Mouse (Mus musculus): Measurements from ENCODE around the gene Nmnat3. TPM values are rescaled to one million over a fixed set of nuclear protein-coding genes. Genes with fewer than 3 reads are reported as not detected.
"Not testable (repeated sequence)": the region's sequence is repeated elsewhere in the genome, so short reads cannot be mapped to it uniquely, and the experiment has no call there.

Gene Nmnat3
- polyA plus RNA-seq (2015; fragmentation: Nextera tagmentation; extraction: Ambion mirVana): 31.1 and 31.6 TPM in 2 replicates

DNA sequence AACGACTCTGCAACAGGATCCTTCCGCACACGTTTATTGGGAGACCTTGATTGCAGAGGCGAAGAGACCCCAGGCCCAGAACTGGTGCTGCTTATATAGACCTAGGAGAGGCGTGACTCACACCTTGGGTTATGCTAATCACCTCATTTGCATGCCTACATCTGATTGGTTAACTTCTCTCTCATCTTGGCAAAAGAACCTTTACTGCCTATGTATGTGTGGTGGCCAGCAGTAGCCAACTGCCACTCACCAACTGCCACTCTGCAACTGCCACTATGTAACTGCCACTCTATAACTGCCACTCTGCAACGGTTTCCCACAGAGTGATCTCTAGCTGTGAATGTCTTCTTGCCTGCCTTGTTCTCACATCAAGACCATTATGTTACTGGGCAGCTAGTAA is at the start of gene Nmnat3:
Nmnat3 (plus strand) TSS at position 301 of the 400 bp plus-strand sequence.
- H3K36me3 ChIP-seq; H3K9ac ChIP-seq; H3K9me3 ChIP-seq (replicated peaks); H3K4me3 ChIP-seq (replicated peaks); ATAC-seq (ENCODE audit: low read depth); DNase-seq; H3K4me2 ChIP-seq; H3K4me1 ChIP-seq (replicated peaks); H3K27ac ChIP-seq: not testable (repeated sequence)
- H3K27me3 ChIP-seq: peaks cover 37% of the 10 kb centered on the region
- WGBS (ENCODE audit: insufficient replicate concordance): 62% methylated on average over 6 of the region's 6 CpGs

- Histone ChIP-seq H3K4me1 (replicated peaks) (no peaks in the 10 kb centered on the region), H3K9ac (no peak overlapping the region), H3K9me3 (replicated peaks) (no peaks in the 10 kb centered on the region), H3K27me3 (no peaks in the 10 kb centered on the region), H3K4me2 (no peak overlapping the region), H3K36me3 (no peaks in the 10 kb centered on the region), H3K27ac (no peak overlapping the region), H3K4me3 (replicated peaks) (no peak overlapping the region)
- no peak for ATAC-seq (ENCODE audit: low read depth)
- WGBS (ENCODE audit: insufficient replicate concordance): 58% methylated on average over 2 of the region's 2 CpGs
- no peak for DNase-seq
These were observed 43.8 kb upstream of the Nmnat3 start for GRCm38 (mm10) chr9:98243481-98243880.

DNA sequence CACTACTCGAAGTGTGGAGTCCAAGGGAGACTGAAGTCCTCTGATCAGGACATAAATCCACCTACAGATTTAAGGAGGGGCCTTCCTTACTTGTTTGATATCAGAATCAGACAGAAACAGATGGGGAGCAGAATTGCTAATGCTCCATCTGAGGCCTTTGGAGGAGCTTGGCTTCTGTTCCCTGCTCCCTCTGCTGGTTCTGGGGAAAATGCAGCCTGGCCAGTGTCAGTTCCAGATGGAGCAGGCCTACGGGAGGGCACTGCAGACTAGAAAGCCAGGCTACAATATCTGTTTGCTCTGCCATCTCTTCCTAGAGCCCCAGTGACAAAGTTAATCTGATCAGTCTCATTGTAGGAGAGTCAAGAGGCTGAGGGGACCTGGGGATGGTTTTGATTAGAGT is 43.0 kb upstream of the Nmnat3 start:
- Histone ChIP-seq H3K27ac (no peak overlapping the region), H3K9me3 (replicated peaks) (no peaks in the 10 kb centered on the region), H3K4me3 (replicated peaks) (no peak overlapping the region), H3K36me3 (no peaks in the 10 kb centered on the region), H3K4me2 (no peak overlapping the region), H3K27me3 (no peaks in the 10 kb centered on the region), H3K4me1 (replicated peaks) (no peaks in the 10 kb centered on the region), H3K9ac (no peak overlapping the region)
- no peak for DNase-seq
- ATAC-seq (ENCODE audit: low read depth): no peak
- 49% methylated on average over 2 of the region's 2 CpGs for WGBS (ENCODE audit: insufficient replicate concordance)

DNA sequence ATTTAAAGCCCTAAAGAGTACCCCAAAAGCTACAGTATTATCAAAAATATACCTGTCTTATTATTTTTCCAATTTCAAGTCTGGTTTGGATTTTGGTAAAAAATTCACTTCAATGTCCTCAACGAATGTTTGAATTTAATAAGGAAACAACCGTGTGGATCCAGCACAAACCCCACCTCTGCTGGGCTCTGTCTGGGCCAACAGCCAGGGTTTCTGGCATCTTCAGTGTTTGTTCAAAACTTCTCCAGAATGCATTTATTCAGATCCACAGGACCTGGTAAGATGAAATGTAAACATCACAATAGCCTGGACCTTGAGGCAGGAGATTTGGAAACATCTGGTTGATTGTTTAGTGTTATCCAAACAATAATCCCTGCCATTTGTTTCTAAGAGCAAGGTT is 42.0 kb upstream of the Nmnat3 start:
- ATAC-seq (ENCODE audit: low read depth) (no peak), DNase-seq (no peak)
- Histone ChIP-seq H3K27ac (no peak overlapping the region), H3K9me3 (replicated peaks) (no peaks in the 10 kb centered on the region), H3K4me2 (no peak overlapping the region), H3K36me3 (no peaks in the 10 kb centered on the region), H3K9ac (no peak overlapping the region), H3K27me3 (no peaks in the 10 kb centered on the region), H3K4me1 (replicated peaks) (no peaks in the 10 kb centered on the region), H3K4me3 (replicated peaks) (no peak overlapping the region)
- WGBS (ENCODE audit: insufficient replicate concordance): 56% methylated on average over 2 of the region's 2 CpGs

DNA sequence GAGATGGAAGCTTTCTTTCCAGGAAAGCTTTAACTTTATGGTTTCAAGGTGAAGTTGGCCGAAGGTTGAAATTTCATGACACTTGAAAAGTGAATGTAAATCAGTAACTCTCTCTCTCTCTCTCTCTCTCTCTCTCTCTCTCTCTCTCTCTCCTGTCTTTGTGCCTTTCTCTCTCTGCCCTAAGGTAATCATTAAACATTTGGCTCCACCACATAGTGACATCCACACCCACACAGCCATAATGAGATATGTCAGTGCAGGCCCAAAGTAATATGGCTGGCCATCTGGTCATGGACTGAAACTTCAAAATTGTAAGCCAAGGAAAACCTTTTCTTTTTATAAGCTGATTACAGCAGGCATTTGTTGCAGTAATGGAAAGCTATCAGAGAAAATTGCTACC is 40.9 kb upstream of the Nmnat3 start:
- H3K36me3 ChIP-seq: no peaks in the 10 kb centered on the region
- no peaks in the 10 kb centered on the region for H3K4me1 ChIP-seq (replicated peaks)
- no peak overlapping the region for H3K4me3 ChIP-seq (replicated peaks)
- WGBS (ENCODE audit: insufficient replicate concordance): 83% methylated on average over 1 of the region's 1 CpGs
- no peak for DNase-seq
- no peak overlapping the region for H3K27ac ChIP-seq
- no peak overlapping the region for H3K9ac ChIP-seq
- no peaks in the 10 kb centered on the region for H3K27me3 ChIP-seq
- H3K9me3 ChIP-seq (replicated peaks): no peaks in the 10 kb centered on the region
- no peak for ATAC-seq (ENCODE audit: low read depth)
- no peak overlapping the region for H3K4me2 ChIP-seq

DNA sequence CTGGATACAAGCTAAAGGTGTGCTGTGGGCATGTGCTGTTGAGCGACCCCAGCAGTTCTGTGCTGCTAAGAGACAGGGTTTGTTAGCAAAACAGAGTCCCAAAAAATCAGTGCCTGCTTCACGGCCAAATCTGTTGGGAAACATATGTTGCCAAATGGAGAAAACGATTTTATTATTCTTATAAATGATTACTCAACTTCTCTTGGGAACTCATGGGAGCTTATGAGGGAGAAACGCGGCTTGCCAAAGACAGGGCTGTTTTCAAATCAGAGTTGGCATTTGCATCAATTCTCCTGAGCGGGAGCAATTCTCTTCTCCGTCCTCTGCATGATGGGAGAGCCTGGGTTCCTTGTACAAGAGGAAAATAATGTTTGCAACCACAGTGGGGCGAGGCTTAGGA is 27.0 kb upstream of the Nmnat3 start:
- H3K9me3 ChIP-seq (replicated peaks): no peaks in the 10 kb centered on the region
- H3K4me2 ChIP-seq: no peak overlapping the region
- no peak for ATAC-seq (ENCODE audit: low read depth)
- no peak for DNase-seq
- no peaks in the 10 kb centered on the region for H3K4me1 ChIP-seq (replicated peaks)
- no peaks in the 10 kb centered on the region for H3K36me3 ChIP-seq
- no peaks in the 10 kb centered on the region for H3K27me3 ChIP-seq
- H3K4me3 ChIP-seq (replicated peaks): no peak overlapping the region
- no peak overlapping the region for H3K27ac ChIP-seq
- H3K9ac ChIP-seq: no peak overlapping the region
- 64% methylated on average over 8 of the region's 8 CpGs for WGBS (ENCODE audit: insufficient replicate concordance)

DNA sequence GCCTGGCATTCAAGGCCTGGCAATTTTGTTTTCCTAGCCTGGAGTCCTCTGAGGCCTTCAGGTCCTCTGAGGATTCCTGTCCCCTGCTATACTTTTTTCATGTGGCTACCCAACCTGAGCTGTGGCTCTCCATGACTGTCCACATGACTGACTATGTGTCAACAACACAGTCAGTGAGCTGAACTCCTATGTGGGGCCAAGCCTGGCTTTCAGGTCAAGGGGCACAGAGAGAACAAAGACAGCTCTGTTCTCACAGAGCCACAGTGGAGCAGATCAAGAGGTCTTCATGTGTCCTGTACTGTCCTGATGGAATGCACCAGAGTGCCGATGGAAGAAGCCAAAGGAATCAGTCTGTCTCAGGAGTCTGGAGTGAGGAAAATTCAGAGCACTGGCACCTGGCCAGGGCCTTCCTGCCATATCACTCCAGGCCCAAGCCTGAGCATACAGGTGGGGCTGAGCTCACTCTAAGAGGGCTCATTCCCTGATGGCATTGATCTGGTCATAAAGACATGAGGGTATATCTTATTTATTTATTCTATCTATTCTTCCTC is 25.7 kb upstream of the Nmnat3 start:
- ATAC-seq (ENCODE audit: low read depth) (no peak; the same call in 1 of the 2 replicates), DNase-seq (no peak)
- Histone ChIP-seq H3K36me3 (no peaks in the 10 kb centered on the region), H3K4me2 (no peak overlapping the region), H3K9me3 (replicated peaks) (no peaks in the 10 kb centered on the region), H3K4me3 (replicated peaks) (no peak overlapping the region), H3K27me3 (no peaks in the 10 kb centered on the region), H3K27ac (no peak overlapping the region), H3K4me1 (replicated peaks) (no peaks in the 10 kb centered on the region), H3K9ac (no peak overlapping the region)
- 41% methylated on average over 1 of the region's 1 CpGs for WGBS (ENCODE audit: insufficient replicate concordance)

DNA sequence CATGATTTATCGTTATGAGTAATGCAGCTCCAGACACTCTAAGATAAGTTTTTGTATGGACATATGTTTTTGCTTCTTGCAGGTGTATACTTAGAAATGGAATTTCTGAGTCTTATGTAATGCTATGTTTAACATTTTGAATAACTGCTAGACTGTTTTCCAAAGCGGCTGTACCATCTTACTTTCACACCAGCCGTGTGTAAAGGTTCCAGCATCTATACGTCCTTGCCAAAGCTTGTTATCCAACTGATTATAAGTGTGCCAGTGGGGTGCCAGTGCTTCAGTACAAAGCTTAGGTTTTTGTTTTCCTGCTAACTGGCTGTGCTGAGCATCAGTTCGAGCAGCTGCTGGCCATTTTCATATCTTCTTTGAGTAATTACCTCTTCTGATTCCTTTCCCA is 22.3 kb upstream of the Nmnat3 start:
- Histone ChIP-seq H3K27ac (no peak overlapping the region), H3K9ac (no peak overlapping the region), H3K36me3 (no peaks in the 10 kb centered on the region), H3K4me1 (replicated peaks) (no peaks in the 10 kb centered on the region), H3K4me3 (replicated peaks) (no peak overlapping the region), H3K27me3 (no peaks in the 10 kb centered on the region), H3K4me2 (no peak overlapping the region), H3K9me3 (replicated peaks) (no peaks in the 10 kb centered on the region)
- DNase-seq (no peak), ATAC-seq (ENCODE audit: low read depth) (no peak)
- 62% methylated on average over 5 of the region's 5 CpGs for WGBS (ENCODE audit: insufficient replicate concordance)

DNA sequence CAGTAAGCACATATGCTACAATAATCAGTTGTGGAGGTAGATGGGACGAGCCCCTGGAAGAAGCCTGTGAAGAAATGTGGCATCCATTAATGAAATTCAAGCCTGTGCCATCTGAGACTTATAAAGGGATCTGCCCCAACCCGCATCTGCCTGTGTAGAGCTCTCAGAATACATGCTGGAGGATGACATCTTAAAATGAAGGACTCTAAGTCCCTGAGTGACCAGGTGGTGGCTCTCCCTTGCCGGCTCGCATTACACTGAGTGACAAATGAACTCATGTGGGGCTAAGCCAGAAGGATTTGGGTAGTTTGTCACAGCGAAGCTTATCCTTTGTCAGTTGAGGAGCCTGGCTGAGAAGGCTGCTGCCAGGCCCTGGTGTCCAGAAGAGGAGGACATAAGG is 14.5 kb upstream of the Nmnat3 start:
- DNase-seq (no peak), ATAC-seq (ENCODE audit: low read depth) (no peak)
- 0 out of 2 replicates have a peak, but pooled peaks cover 3% of the 10 kb centered on the region for H3K27me3 ChIP-seq

DNA sequence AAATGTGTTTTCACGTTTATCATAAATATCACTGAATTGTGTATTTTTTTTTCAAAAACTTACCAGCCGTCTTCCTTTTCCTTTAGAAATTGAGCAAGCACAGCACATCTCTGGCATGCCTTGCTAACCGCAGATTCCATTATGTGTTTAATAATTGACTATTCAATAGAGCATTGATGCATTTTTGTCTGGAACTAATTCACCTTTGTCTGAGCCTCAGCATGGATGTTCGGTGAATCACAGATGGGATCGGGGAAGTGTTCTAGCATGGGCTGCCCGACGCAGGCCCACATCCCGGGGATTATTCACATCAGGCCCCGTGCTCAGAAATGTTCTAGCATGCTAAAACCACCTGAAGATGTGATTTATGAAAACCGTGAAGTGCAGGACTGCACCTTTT is 12.2 kb upstream of the Nmnat3 start:
- DNase-seq: no peak
- Histone ChIP-seq H3K9me3 (replicated peaks) (no peaks in the 10 kb centered on the region), H3K36me3 (no peaks in the 10 kb centered on the region), H3K9ac (no peak overlapping the region), H3K4me1 (replicated peaks) (no peaks in the 10 kb centered on the region), H3K27ac (no peak overlapping the region), H3K4me2 (no peak overlapping the region), H3K4me3 (replicated peaks) (no peak overlapping the region), H3K27me3 (peaks cover 13% of the 10 kb centered on the region)
- no peak for ATAC-seq (ENCODE audit: low read depth)
- WGBS (ENCODE audit: insufficient replicate concordance): 79% methylated on average over 10 of the region's 10 CpGs

More for the DNA sequence above, 14.5 kb upstream of the Nmnat3 start:
- no peak overlapping the region for H3K27ac ChIP-seq
- H3K4me1 ChIP-seq (replicated peaks): no peaks in the 10 kb centered on the region
- H3K4me2 ChIP-seq: no peak overlapping the region
- H3K9ac ChIP-seq: no peak overlapping the region
- H3K4me3 ChIP-seq (replicated peaks): no peak overlapping the region
- H3K9me3 ChIP-seq (replicated peaks): no peaks in the 10 kb centered on the region
- WGBS (ENCODE audit: insufficient replicate concordance): 55% methylated on average over 5 of the region's 5 CpGs
- no peaks in the 10 kb centered on the region for H3K36me3 ChIP-seq

- no peak for DNase-seq
- no peak overlapping the region for H3K27ac ChIP-seq
- ATAC-seq (ENCODE audit: low read depth): peak; percentile 79
These were observed 7.1 kb upstream of the Nmnat3 start for GRCm38 (mm10) chr9:98280162-98280561.

DNA sequence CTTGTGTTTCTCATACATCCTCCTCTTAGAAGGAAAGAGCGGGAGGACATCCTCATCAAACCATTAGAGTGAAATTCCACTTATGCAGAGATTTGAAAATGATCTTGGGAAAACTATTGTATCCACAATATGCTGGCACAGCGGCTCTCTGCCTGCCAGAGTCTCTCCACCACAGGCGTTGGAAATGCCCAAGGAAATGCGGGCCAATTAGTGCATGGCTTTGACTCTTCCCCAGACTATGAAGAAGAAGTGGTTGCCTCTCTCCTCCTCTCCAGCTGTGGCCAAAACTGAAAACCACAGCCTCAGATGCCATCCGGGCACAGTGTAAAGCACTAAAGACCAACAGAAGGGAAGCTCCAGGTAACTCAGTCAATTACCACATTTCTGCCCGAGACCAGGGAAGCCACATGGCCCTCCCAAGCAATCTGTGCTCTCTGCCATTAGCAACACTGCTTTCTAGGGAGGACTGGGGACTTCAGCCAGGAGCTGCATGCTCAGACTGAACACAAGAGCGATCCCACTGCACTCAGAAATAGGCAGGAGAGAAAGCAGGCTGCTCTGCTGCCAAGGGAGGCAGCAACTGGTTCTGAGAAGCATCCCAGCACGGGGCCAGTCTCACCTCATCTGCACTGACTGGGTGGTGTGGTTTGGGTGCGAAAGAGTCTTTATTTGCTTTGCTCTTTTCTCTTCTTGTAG is 1.5 kb upstream of the Nmnat3 start:
- Histone ChIP-seq H3K27ac (no peak overlapping the region), H3K4me2 (no peak overlapping the region), H3K27me3 (peaks cover 27% of the 10 kb centered on the region), H3K9me3 (replicated peaks) (no peaks in the 10 kb centered on the region), H3K9ac (no peak overlapping the region), H3K4me1 (replicated peaks) (no peaks in the 10 kb centered on the region), H3K36me3 (no peaks in the 10 kb centered on the region), H3K4me3 (replicated peaks) (no peak overlapping the region)
- 56% methylated on average over 9 of the region's 9 CpGs for WGBS (ENCODE audit: insufficient replicate concordance)
- no peak for DNase-seq
- no peak for ATAC-seq (ENCODE audit: low read depth)

More at GRCm38 (mm10) chr9:98280162-98280561, 7.1 kb upstream of the Nmnat3 start:
- no peak overlapping the region for H3K9ac ChIP-seq
- H3K4me2 ChIP-seq: no peak overlapping the region
- no peaks in the 10 kb centered on the region for H3K9me3 ChIP-seq (replicated peaks)
- no peak overlapping the region for H3K4me3 ChIP-seq (replicated peaks)
- 49% methylated on average over 5 of the region's 5 CpGs for WGBS (ENCODE audit: insufficient replicate concordance)
- H3K4me1 ChIP-seq (replicated peaks): no peaks in the 10 kb centered on the region
- no peaks in the 10 kb centered on the region for H3K36me3 ChIP-seq
- peaks cover 20% of the 10 kb centered on the region for H3K27me3 ChIP-seq

All from liver, embryonic 13.5 days (tissue).